Mouse (Mus musculus): Measurements from ENCODE around the gene Sphk1. TPM values are rescaled to one million over a fixed set of nuclear protein-coding genes. Genes with fewer than 3 reads are reported as not detected.
A peak's percentile ranks its signal among the peaks of the same experiment; 100 is the strongest.

Gene Sphk1
- polyA plus RNA-seq, 1 experiment from 2014 or later: 3.1 TPM

DNA sequence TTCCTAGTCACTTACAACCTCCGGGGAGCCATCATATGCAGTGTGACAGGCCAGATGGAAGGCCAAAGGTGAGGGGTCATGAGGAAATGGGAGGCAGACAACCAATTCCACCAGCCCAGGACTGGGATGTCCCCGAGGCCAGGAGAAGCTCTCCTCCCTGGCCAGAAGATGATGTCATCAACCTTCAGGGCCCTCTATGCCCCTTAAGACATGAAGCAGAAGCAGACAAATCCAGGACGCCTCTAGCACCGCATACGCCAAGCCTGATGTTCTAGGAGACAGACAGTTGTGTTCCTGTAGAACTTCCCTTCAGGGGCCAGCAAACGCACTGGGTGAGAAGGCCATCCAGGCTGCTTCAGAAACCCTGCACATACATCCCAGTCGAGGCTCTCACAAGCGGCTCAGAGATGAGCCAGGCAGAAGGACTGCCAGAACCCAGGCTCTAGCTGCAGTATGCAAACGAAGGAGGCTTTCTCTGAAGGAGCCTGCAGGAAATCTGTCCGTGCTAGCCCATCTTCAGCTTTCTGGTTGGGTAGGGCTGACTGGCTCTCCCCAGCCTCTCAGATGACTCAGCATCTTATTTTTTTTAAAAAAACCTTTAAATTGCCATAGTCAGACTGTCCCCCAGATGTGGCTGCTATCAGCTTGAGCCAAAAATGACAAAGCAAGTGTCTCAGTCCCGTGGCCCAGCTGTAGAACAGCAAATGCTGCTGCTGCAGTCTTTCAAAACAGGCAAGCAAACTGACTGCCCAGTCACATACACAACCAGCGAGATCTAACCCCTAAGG, 42.2 kb downstream of the Sphk1 start:
- H3K4me3 ChIP-seq (replicated peaks): no peak overlapping the region
- H3K9ac ChIP-seq (replicated peaks): no peak overlapping the region
- H3K9me3 ChIP-seq: no peaks in the 10 kb centered on the region
- 0 out of 2 replicates have a peak overlapping the region, but pooled peaks have one; percentile 6 for H3K27ac ChIP-seq
- no peaks in the 10 kb centered on the region for H3K36me3 ChIP-seq
- H3K4me2 ChIP-seq (replicated peaks): no peak overlapping the region
- no peaks in the 10 kb centered on the region for H3K27me3 ChIP-seq
- no peak for ATAC-seq
- peaks cover 64% of the 10 kb centered on the region for H3K4me1 ChIP-seq (replicated peaks)
- WGBS: 63% methylated on average over 12 of the region's 12 CpGs

DNA sequence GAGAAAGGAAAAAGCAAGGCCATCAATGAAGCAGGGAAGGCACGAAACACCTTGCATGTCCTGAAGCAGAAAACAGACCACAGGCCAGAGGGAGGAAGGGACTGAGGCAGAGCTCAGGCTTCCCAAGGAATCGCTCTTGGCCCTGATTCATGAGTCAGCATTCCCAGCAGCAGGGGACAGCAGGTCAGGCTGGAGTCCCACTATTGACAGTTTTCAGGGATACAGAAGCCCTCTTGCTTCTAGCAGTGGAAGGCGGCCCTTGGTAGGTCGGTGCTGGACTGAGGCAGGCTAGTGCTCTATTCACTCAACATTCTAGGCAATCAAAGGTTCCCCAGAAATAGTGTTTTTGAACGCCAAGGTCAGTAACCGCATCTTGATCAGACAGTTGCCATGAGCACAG, 43.8 kb downstream of the Sphk1 start:
- no peaks in the 10 kb centered on the region for H3K9me3 ChIP-seq
- no peak overlapping the region for H3K4me2 ChIP-seq (replicated peaks)
- no peak overlapping the region for H3K4me3 ChIP-seq (replicated peaks)
- no peaks in the 10 kb centered on the region; the same call in 1 of the 2 replicates for H3K36me3 ChIP-seq
- no peak overlapping the region for H3K27ac ChIP-seq
- H3K27me3 ChIP-seq: no peaks in the 10 kb centered on the region
- WGBS: 59% methylated on average over 6 of the region's 6 CpGs
- H3K9ac ChIP-seq (replicated peaks): no peak overlapping the region
- H3K4me1 ChIP-seq (replicated peaks): peaks cover 76% of the 10 kb centered on the region
- no peak for ATAC-seq

DNA sequence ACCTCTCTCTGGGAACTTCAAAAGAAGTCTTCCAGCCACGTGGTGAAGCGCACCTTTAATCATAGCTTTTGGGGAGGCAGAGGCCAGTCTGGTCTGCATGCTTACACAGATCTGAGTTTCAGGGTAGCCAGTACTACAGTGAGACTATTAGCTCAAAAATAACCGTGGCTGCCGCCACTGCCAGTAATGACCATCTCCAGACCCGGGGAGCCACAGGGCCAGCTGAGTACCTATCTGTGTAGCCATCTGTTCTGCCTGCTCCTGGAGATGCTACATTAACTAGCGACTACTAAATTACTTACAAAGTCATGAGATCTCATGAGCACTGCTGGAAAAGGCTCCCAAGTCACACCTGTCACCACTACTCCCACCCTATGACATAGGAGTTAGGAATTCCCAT, 44.3 kb downstream of the Sphk1 start:
- Histone ChIP-seq H3K9me3 (no peaks in the 10 kb centered on the region), H3K27me3 (no peaks in the 10 kb centered on the region), H3K4me1 (replicated peaks) (peaks cover 81% of the 10 kb centered on the region), H3K36me3 (no peaks in the 10 kb centered on the region; the same call in 1 of the 2 replicates), H3K4me2 (replicated peaks) (no peak overlapping the region), H3K27ac (no peak overlapping the region), H3K4me3 (replicated peaks) (no peak overlapping the region), H3K9ac (replicated peaks) (no peak overlapping the region)
- WGBS: 62% methylated on average over 6 of the region's 6 CpGs
- peak; percentile 11; the same call in 1 of the 2 replicates for ATAC-seq

DNA sequence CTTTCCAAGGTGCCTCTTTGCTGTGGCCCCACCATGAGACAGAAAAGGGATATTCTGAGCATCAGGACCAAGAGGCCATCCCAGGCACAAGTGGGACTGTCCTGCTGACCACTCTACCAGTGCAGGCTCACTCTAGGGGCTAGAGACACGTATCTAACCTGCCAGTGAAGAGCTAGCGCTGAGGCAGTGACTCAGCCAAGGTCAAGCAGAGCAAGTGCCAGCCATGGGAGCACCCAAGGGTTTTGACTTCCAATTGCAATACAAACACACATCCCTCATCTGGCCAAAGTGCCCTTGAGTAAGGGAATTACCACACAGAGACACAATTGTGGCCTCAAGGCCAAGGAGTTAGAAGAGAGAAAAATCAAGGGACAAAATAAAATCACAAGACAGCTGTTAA, 44.7 kb downstream of the Sphk1 start:
- H3K27ac ChIP-seq: no peak overlapping the region
- H3K4me1 ChIP-seq (replicated peaks): peaks cover 84% of the 10 kb centered on the region
- H3K27me3 ChIP-seq: no peaks in the 10 kb centered on the region
- H3K9ac ChIP-seq (replicated peaks): no peak overlapping the region
- WGBS: 93% methylated on average over 2 of the region's 2 CpGs
- no peaks in the 10 kb centered on the region for H3K9me3 ChIP-seq
- no peaks in the 10 kb centered on the region; the same call in 1 of the 2 replicates for H3K36me3 ChIP-seq
- no peak for ATAC-seq
- no peak overlapping the region for H3K4me2 ChIP-seq (replicated peaks)
- no peak overlapping the region for H3K4me3 ChIP-seq (replicated peaks)

DNA sequence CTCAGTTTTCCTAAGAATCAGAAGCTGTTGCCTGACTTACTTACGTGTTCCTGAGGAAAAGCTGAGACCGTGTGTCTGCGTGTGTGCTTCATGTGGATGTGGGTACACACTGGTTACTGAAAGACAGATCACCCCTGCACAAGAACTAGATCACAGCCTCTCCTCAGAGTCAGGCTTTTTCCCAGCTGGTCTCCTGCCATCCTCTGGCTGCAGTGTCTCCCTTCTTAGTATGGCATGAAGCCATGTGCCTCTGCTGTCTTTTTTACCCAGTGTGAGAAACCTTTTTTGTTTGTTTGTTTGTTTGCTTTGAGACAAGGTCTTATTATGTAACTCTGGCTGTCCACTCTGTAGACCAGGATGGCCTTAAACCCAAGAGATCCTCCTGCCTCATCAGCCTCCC, 48.6 kb downstream of the Sphk1 start:
- Histone ChIP-seq H3K27ac (no peak overlapping the region), H3K9me3 (no peaks in the 10 kb centered on the region), H3K27me3 (no peaks in the 10 kb centered on the region), H3K4me2 (replicated peaks) (peak overlapping the region; percentile 74), H3K9ac (replicated peaks) (no peak overlapping the region), H3K4me1 (replicated peaks) (peaks cover 55% of the 10 kb centered on the region), H3K36me3 (no peaks in the 10 kb centered on the region; the same call in 1 of the 2 replicates), H3K4me3 (replicated peaks) (no peak overlapping the region; the same call in 1 of the 2 replicates)
- WGBS: 94% methylated on average over 3 of the region's 3 CpGs
- no peak for ATAC-seq

DNA sequence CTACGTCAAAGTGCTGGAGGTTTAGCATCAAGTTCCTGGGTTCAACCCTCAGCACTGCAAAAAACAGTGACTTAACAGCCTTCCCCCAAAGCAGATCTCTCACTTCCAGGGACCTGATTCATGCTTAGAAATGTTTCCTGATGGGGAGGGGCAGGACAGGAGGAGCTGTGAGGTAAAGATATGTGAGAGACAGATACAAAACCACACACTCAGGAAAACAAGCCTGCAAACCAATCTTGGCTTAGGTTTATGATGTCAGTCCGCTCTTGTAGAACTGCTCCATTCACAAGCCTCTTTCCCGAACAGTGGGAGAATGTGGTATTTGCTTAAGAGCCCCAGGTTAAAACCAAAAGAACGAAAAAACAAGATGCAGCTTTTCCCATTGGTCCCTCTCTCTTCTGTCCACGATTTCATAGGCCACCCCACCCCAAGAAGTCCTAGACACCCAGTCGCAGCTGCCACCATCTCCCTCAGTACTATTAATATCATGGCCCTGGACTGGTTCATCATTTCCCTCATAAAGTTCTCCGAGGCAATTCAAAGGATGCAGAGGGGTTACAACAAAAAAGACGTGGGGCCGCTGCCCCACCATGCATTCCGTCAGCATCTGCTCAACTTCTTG, 49.4 kb downstream of the Sphk1 start:
- H3K4me1 ChIP-seq (replicated peaks): peaks cover 47% of the 10 kb centered on the region
- WGBS: 23% methylated on average over 10 of the region's 10 CpGs
- peak overlapping the region; percentile 94 for H3K9ac ChIP-seq (replicated peaks)
- H3K27ac ChIP-seq: peak overlapping the region; percentile 95
- no peaks in the 10 kb centered on the region for H3K9me3 ChIP-seq
- ATAC-seq: peak; percentile 18
- H3K4me3 ChIP-seq (replicated peaks): peak overlapping the region; percentile 95
- H3K4me2 ChIP-seq (replicated peaks): peak overlapping the region; percentile 74
- H3K27me3 ChIP-seq: no peaks in the 10 kb centered on the region
- H3K36me3 ChIP-seq: no peaks in the 10 kb centered on the region; the same call in 1 of the 2 replicates

DNA sequence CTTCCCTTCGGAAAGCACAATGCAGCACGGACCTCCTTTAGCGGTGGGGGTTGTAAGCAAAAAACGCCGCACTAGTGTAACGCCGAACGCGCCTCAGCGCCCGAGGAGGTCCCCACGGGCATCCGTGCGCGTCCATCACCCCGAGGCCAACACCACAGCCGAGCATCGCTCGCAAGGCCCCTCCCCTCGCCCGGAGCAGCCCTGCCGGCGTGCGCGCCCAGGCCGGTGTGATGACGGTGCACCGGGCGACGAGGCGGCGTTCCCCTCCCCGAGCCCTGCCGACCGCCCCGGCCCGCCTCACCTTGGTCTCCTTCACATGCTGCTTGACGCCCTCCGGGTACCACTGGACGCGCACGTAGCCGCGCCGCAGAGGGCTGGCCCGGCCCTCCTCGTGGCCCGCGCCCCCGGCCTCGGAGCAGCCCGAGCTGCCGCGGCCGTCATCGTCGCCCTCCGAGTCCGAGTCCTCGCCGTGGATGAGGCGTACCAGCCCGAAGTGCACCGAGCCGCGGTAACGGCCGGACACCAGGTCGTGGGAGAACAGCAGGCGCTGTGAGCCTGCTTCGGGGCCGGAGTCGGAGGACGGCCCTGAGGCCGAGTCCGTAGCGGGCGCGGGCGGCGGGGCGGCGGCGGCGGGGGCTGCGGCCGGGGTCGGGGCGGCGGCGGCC, 50.1 kb downstream of the Sphk1 start:
- peaks cover 40% of the 10 kb centered on the region for H3K4me1 ChIP-seq (replicated peaks)
- H3K27ac ChIP-seq: peak overlapping the region; percentile 95
- no peaks in the 10 kb centered on the region; the same call in 1 of the 2 replicates for H3K36me3 ChIP-seq
- H3K27me3 ChIP-seq: no peaks in the 10 kb centered on the region; the same call in 1 of the 2 replicates
- peak; percentile 86 for ATAC-seq
- H3K9ac ChIP-seq (replicated peaks): peak overlapping the region; percentile 94
- peak overlapping the region; percentile 95 for H3K4me3 ChIP-seq (replicated peaks)
- no peaks in the 10 kb centered on the region for H3K9me3 ChIP-seq
- WGBS: under 1% methylated on average over 85 of the region's 91 CpGs
- peak overlapping the region; percentile 74 for H3K4me2 ChIP-seq (replicated peaks)

DNA sequence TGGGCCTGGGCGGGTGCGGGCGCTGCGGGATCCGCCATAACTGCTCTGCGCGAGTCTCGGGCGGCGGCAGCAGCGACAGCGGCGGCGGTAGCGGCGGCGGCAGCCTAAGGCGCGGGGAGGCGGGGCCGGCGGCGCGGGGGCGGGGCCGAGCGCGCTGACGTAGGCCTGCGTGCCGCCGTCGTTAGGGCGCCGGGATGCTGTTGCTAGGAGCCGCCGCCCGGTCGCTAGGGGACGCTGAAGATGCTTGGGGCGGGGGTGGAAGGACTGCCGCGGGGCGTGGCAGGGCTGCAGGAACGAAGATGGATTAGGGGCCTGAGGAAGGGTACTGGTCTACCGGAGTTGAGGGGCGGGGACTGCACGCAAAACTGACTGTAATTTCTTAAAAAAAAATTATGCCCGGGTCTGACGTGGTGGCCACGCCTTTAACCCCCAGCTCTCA, 50.7 kb downstream of the Sphk1 start, which contains the start of gene Ube2o:
Gene Ube2o (minus strand): TSS at position 72 of the 439 bp plus-strand sequence.
- peak within 1 kb of the TSS; percentile 94 for H3K9ac ChIP-seq (replicated peaks)
- peaks cover 5% of the 10 kb centered on the region; the same call in 1 of the 2 replicates for H3K27me3 ChIP-seq
- peak; percentile 85 for ATAC-seq
- no peaks in the 10 kb centered on the region; the same call in 1 of the 2 replicates for H3K36me3 ChIP-seq
- peak within 1 kb of the TSS; percentile 95 for H3K27ac ChIP-seq
- no peaks in the 10 kb centered on the region for H3K9me3 ChIP-seq
- WGBS: 1% methylated on average over 47 of the region's 51 CpGs
- peak within 1 kb of the TSS; percentile 95 for H3K4me3 ChIP-seq (replicated peaks)
- H3K4me1 ChIP-seq (replicated peaks): peaks cover 34% of the 10 kb centered on the region
- peak within 1 kb of the TSS; percentile 74 for H3K4me2 ChIP-seq (replicated peaks)

DNA sequence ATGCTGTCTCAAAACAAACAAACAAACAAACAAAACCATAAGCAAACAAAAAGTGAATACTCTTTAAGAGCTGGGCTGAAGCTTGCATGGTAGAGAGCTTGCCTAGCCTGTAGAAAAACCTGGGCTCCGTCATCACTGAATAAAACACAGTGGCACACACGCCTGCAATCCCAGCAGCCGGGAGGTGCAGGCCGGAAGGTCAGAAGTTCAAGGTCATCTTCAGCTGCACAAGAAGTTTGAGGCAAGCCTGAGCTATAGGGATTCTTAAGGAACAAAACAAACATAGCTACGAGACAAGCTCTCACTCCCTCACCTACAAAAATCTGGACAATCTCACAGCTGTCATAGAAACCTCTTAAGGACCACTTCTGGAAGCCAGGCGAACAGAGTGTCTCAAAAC, 55.0 kb downstream of the Sphk1 start:
- Histone ChIP-seq H3K4me3 (replicated peaks) (no peak overlapping the region), H3K27me3 (peaks cover 5% of the 10 kb centered on the region; the same call in 1 of the 2 replicates), H3K9me3 (no peaks in the 10 kb centered on the region), H3K27ac (no peak overlapping the region), H3K9ac (replicated peaks) (no peak overlapping the region), H3K4me2 (replicated peaks) (no peak overlapping the region), H3K36me3 (no peaks in the 10 kb centered on the region), H3K4me1 (replicated peaks) (peaks cover 20% of the 10 kb centered on the region)
- ATAC-seq: no peak
- 84% methylated on average over 6 of the region's 6 CpGs for WGBS

Measured in midbrain, embryonic 13.5 days (tissue).